Mouse (Mus musculus) E14TG2a.4 (cell line): ENCODE results near the gene Cul3.

Source experiments
- H3K27me3 ChIP-seq: 2 replicates; pipeline ENCODE4 v1.6.1; 2014; ENCODE audit warnings: low read length, control low read depth; ENCODE audit not compliant: insufficient read depth
- H3K36me3 ChIP-seq: 2 replicates; pipeline ENCODE4 v1.6.1; 2014; ENCODE audit warnings: low read length, control low read depth; ENCODE audit not compliant: insufficient read depth
- H3K4me1 ChIP-seq: replicated peaks from 2 replicates; pipeline ENCODE4 v1.6.1; 2014; ENCODE audit warnings: low read depth, low read length, control low read depth
- H3K4me3 ChIP-seq: replicated peaks from 2 replicates; pipeline ENCODE4 v1.5.1; 2014; ENCODE audit warnings: mild to moderate bottlenecking, low read length
- H3K9me3 ChIP-seq: 2 replicates; pipeline ENCODE4 v1.6.1; 2014; ENCODE audit warnings: low read length, control low read depth
- CTCF ChIP-seq: conservative IDR thresholded peaks from 2 replicates; pipeline ENCODE4 v1.5.1; 2014; ENCODE audit warnings: low read length
- NANOG ChIP-seq: IDR thresholded peaks from 2 replicates; pipeline ENCODE4 v1.6.1; 2014; ENCODE audit warnings: borderline replicate concordance, low read length, mixed read lengths
- POU5F1 ChIP-seq: IDR thresholded peaks from 2 replicates; pipeline ENCODE4 v1.6.1; 2014; ENCODE audit warnings: low read length, borderline replicate concordance

Gene Cul3

DNA sequence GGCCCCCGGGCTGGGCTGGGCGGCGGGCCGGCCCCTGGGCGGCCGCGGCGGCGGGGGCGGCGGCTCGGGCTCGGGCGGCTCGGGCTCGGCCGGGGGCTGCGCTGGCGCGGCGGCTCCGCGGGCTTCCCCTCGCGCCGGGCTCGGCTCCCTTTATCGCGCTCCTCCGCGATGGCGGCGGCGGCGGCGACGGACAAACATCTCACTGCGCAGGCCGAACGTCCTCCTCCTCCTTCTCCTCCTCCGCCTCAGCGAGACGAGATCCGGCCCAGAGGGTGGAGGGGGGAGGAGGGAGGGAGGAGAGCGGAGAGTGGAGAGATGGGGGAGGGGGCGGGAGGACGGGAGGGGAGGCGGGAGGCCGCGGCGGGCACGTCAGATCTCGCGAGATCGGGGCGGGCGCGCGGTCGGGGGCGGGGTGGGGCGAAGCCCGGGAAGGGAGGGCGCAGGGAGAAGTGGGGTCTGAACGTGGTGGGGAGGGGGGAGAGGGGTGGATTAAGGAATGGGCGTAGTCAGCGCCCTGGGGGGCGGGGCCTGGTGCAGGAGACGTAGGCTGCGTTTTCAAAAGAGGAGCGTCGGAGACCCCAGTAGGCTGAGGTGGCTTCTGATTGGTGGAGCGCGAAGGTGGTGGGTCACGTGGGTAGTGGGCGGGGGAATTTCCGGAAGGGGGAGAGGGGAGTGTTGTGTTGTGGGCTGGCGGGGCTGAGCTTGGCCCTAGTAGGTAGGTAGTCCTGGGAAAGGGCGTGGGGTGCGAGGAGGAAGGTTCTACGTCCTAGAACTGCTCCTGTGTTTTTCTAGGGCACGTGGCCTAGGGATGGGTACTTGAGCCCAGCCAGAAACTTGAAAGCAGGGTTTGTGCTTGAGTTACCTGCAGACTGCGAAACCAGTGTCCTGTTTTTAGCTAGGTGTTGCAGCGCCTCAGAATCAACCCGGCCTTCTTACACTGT, at the start of gene Cul3:
TSS of gene Cul3 (minus strand) at position 45 of the 941 bp plus-strand sequence.
- no peaks in the 10 kb centered on the region for H3K27me3 ChIP-seq
- peaks cover 9% of the 10 kb centered on the region; the same call in 1 of the 2 replicates for H3K36me3 ChIP-seq
- peak within 1 kb of the TSS; percentile 87 for H3K4me3 ChIP-seq
- H3K4me1 ChIP-seq: peaks cover 44% of the 10 kb centered on the region
- no peaks in the 10 kb centered on the region for H3K9me3 ChIP-seq
- TF ChIP-seq CTCF (no peak), NANOG (no peak), POU5F1 (no peak)

- H3K36me3 ChIP-seq: no peaks in the 10 kb centered on the region
- no peaks in the 10 kb centered on the region; the same call in 1 of the 2 replicates for H3K4me1 ChIP-seq
- no peak overlapping the region for H3K4me3 ChIP-seq
- peaks cover 4% of the 10 kb centered on the region for H3K27me3 ChIP-seq
- H3K9me3 ChIP-seq: peaks cover 5% of the 10 kb centered on the region; the same call in 1 of the 2 replicates
- TF ChIP-seq CTCF (no peak), NANOG (no peak), POU5F1 (no peak)
These were observed 49.2 kb upstream of the Cul3 start for GRCm38 (mm10) chr1:80389518-80389917.

- H3K36me3 ChIP-seq: no peaks in the 10 kb centered on the region
- TF ChIP-seq POU5F1: no peak
- TF ChIP-seq NANOG: no peak
- no peak for TF ChIP-seq CTCF
These were observed 43.6 kb upstream of the Cul3 start for GRCm38 (mm10) chr1:80383613-80384589.

GRCm38 (mm10) chr1:80382928-80383327, 42.6 kb upstream of the Cul3 start:
- Histone ChIP-seq H3K27me3 (peaks cover 19% of the 10 kb centered on the region), H3K36me3 (no peaks in the 10 kb centered on the region), H3K9me3 (peaks cover 5% of the 10 kb centered on the region; the same call in 1 of the 2 replicates), H3K4me1 (peaks cover 14% of the 10 kb centered on the region), H3K4me3 (no peak overlapping the region)
- no peak for TF ChIP-seq CTCF
- no peak for TF ChIP-seq POU5F1
- no peak for TF ChIP-seq NANOG

More at GRCm38 (mm10) chr1:80383613-80384589, 43.6 kb upstream of the Cul3 start:
- H3K4me3 ChIP-seq: 0 out of 2 replicates have a peak overlapping the region, but pooled peaks have one; percentile 17
- H3K27me3 ChIP-seq: peaks cover 19% of the 10 kb centered on the region
- H3K9me3 ChIP-seq: peaks cover 5% of the 10 kb centered on the region; the same call in 1 of the 2 replicates
- H3K4me1 ChIP-seq: peaks cover 14% of the 10 kb centered on the region

DNA sequence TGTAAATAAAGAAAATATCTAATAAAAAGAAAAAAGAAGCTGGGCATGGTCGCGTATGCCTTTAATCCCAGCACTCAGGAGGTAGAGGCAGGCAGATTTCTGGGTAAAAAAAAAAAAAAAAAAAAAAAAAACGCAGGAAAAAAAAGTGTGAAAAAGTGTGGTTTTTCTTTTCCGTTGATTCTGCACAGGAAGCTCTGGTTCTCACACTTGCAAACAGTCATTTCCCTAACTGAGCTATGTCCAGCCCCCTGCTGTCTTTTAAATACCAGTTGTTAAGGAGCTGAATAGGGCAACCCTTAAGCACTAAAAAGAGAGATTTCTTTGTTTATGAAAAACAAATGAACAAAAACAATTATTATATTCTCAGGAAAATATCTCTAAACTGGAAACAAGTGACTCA, 41.0 kb upstream of the Cul3 start:
- Histone ChIP-seq H3K9me3 (no peaks in the 10 kb centered on the region), H3K4me3 (no peak overlapping the region), H3K27me3 (peaks cover 19% of the 10 kb centered on the region), H3K4me1 (peaks cover 14% of the 10 kb centered on the region), H3K36me3 (no peaks in the 10 kb centered on the region)
- no peak for TF ChIP-seq CTCF
- peak; percentile 27; the same call in 1 of the 2 replicates for TF ChIP-seq NANOG
- no peak for TF ChIP-seq POU5F1

GRCm38 (mm10) chr1:80372010-80372409, 31.7 kb upstream of the Cul3 start:
- H3K9me3 ChIP-seq: no peaks in the 10 kb centered on the region

GRCm38 (mm10) chr1:80371189-80371889, 31.1 kb upstream of the Cul3 start:
- Histone ChIP-seq H3K4me1 (no peaks in the 10 kb centered on the region), H3K27me3 (0 out of 2 replicates have a peak, but pooled peaks cover 2% of the 10 kb centered on the region), H3K4me3 (no peak overlapping the region), H3K9me3 (no peaks in the 10 kb centered on the region), H3K36me3 (no peaks in the 10 kb centered on the region)
- no peak for TF ChIP-seq POU5F1
- TF ChIP-seq CTCF: no peak
- no peak for TF ChIP-seq NANOG

More at GRCm38 (mm10) chr1:80372010-80372409, 31.7 kb upstream of the Cul3 start:
- Histone ChIP-seq H3K36me3 (no peaks in the 10 kb centered on the region), H3K4me3 (no peak overlapping the region), H3K4me1 (no peaks in the 10 kb centered on the region), H3K27me3 (0 out of 2 replicates have a peak, but pooled peaks cover 2% of the 10 kb centered on the region)
- TF ChIP-seq CTCF: no peak

DNA sequence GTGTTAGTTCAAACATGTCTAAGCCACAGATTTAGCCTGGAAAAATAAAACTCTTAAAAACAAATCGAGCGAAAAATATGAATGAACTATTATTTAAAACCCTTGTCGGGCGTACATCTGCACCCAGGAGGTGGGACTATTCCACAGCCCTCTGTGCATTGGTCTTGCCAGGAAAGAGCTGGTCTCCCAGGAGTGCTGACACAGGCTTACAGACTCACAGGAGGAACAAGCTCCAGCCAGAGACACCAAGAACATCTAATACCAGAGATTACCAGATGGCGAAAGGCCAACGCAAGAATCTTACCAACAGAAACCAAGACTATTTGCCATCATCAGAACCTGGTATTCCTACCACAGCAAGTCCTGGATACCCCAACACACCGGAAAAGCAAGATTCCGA, 23.2 kb upstream of the Cul3 start:
- H3K4me1 ChIP-seq: no peaks in the 10 kb centered on the region
- no peak overlapping the region for H3K4me3 ChIP-seq
- no peaks in the 10 kb centered on the region for H3K36me3 ChIP-seq
- no peaks in the 10 kb centered on the region for H3K9me3 ChIP-seq
- TF ChIP-seq CTCF (no peak), NANOG (no peak), POU5F1 (no peak)
- no peaks in the 10 kb centered on the region for H3K27me3 ChIP-seq
